In the genomic region with DNA sequence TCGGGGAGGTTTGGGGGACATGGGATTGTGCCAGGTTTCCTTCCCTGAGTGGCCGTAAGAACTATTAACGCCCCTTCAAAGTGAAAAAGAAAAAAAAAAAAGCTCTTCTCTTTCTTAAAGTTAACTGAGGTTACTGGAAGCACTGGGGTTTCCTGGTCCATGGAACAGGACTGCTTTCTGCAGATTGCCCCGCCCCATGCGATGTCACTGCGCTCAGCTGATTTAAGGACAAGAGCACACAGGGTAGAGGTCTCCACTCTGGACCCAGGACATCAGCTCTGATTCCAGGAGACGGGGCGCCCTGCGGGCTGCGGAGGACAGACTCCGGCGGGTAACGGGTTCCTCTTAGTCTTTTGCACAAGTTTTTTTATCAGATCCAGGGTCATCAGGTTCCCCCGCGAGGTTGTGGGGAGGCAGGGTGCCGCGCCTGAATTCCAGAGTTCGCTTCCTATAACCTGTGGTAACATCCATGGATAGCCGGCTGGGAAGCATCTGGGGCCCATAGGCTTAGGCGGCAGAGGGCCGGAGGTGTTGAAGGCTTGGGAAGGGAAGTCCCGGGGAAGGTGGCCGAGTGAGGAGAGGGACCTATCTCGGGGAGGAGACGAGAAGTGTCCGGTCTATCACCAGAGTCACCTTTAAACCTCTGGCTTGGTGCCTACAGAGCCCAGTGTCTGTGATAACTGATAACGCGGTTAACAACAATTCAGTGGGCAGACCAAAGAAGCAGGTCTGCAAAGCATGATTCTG, we compare ENCODE assay signal across 8 mouse cellular contexts. TPM values are rescaled to one million over a fixed set of nuclear protein-coding genes. Genes with fewer than 3 reads are reported as not detected.
DNase-seq lines count a peak whose midpoint lies in the region; ATAC-seq and TF ChIP-seq lines count a peak whose summit lies in the region.

No protein-coding gene starts in this region.

- no peaks in the 10 kb centered on the region for H3K9me3 ChIP-seq in intestine, embryonic 15.5 days
- no peaks in the 10 kb centered on the region for H3K9me3 ChIP-seq in liver, postnatal 0 days (ENCODE audit: low read length)

- H3K27me3 ChIP-seq in intestine, embryonic 15.5 days (replicated peaks): peaks cover 25% of the 10 kb centered on the region
- peaks cover 40% of the 10 kb centered on the region for H3K27me3 ChIP-seq in liver, postnatal 0 days (ENCODE audit: insufficient read depth, low read length)

- H3K4me1 ChIP-seq in intestine, embryonic 15.5 days (replicated peaks): 0 out of 2 replicates have a peak, but pooled peaks cover 2% of the 10 kb centered on the region
- H3K4me1 ChIP-seq in liver, postnatal 0 days (ENCODE audit: insufficient read depth): peaks cover 9% of the 10 kb centered on the region; the same call in 1 of the 2 replicates

- 0 out of 2 replicates have a peak overlapping the region, but pooled peaks have one; percentile 14 for H3K4me3 ChIP-seq in intestine, embryonic 15.5 days (replicated peaks)
- H3K4me3 ChIP-seq in liver, postnatal 0 days (ENCODE audit: low read depth, low read length): peak overlapping the region; percentile 44

- no peak for TF ChIP-seq CTCF in liver, postnatal 0 days (IDR thresholded peaks at IDR 0.05; ENCODE audit: low read depth)

- ATAC-seq in intestine, embryonic 15.5 days: no peak
- peak; percentile 67; the same call in 1 of the 2 replicates for ATAC-seq in liver, postnatal 0 days
- ATAC-seq in neutrophil, adult 5-6 weeks (ENCODE audit: extremely low read depth, insufficient number of reproducible peaks, low FRiP score, poor library complexity, severe bottlenecking): peak; percentile 24; the same call in 1 of the 2 replicates

- H3K9ac ChIP-seq in intestine, embryonic 15.5 days: 0 out of 2 replicates have a peak overlapping the region, but pooled peaks have one; percentile 8
- H3K9ac ChIP-seq in liver, postnatal 0 days (replicated peaks): peak overlapping the region; percentile 33

- intact Hi-C loops in gastrocnemius, postnatal 36 days (cut with DNase I): no loop called here

- no peaks in the 10 kb centered on the region for H3K36me3 ChIP-seq in intestine, embryonic 15.5 days
- H3K36me3 ChIP-seq in liver, postnatal 0 days (replicated peaks; ENCODE audit: insufficient read depth, low read length): no peaks in the 10 kb centered on the region

- no peak overlapping the region for H3K27ac ChIP-seq in intestine, embryonic 15.5 days
- H3K27ac ChIP-seq in liver, postnatal 0 days (ENCODE audit: low read depth): peak overlapping the region; percentile 72

- peak; percentile 44 to 45 for DNase-seq in urinary bladder, adult 18-20 months (ENCODE audit: low spot score in 2 of 2)
- no peak for DNase-seq in urinary bladder, postnatal 4 days (ENCODE audit: low spot score in 2 of 2)
- peak; percentile 66 to 70 for DNase-seq in gastrocnemius, postnatal 36 days
- DNase-seq in liver, postnatal 0 days: peak; percentile 38
- DNase-seq in frontal cortex, postnatal 10 days (ENCODE audit: low spot score in 2 of 2): no peak
- DNase-seq in left cerebral cortex, adult 18-20 months (ENCODE audit: low spot score in 2 of 2): no peak

- WGBS in intestine, embryonic 15.5 days: 6% methylated on average over 28 of the region's 28 CpGs
- 4% methylated on average over 28 of the region's 28 CpGs for WGBS in liver, postnatal 0 days (ENCODE audit: insufficient replicate concordance)

- TF ChIP-seq EP300 in liver, postnatal 0 days (IDR thresholded peaks at IDR 0.05; ENCODE audit: low read depth): no peak

- peak overlapping the region; percentile 21 for H3K4me2 ChIP-seq in intestine, embryonic 15.5 days (replicated peaks)
- peak overlapping the region; percentile 57 for H3K4me2 ChIP-seq in liver, postnatal 0 days (ENCODE audit: low read depth, low read length)

RNA-seq across cellular contexts. Expression of gene Slfn5, which starts 0.9 kb away (rescaled TPM):
- total RNA-seq in gastrocnemius, postnatal 36 days (2021): 10 to 100 TPM; 20.4 to 20.5 TPM
- 1.9 TPM in 2 replicates for polyA plus RNA-seq in intestine, embryonic 15.5 days (2015; fragmentation: Nextera tagmentation; extraction: Ambion mirVana)
- 4.5 and 5.1 TPM in 2 replicates for polyA plus RNA-seq in liver, postnatal 0 days (2015; fragmentation: Nextera tagmentation; extraction: Ambion mirVana)
- 117 and 124 TPM in 2 replicates for total RNA-seq in neutrophil, adult 5-6 weeks (2017)
- 1 to 10 TPM; 2.4 to 4.2 TPM for total RNA-seq in left cerebral cortex, adult 18-20 months (2021)

RNA-seq across cellular contexts. Expression of gene Slfn9, which starts 39.6 kb away (rescaled TPM):
- under 1 TPM; 0.33 to 0.42 TPM for total RNA-seq in gastrocnemius, postnatal 36 days (2021)
- 19.6 and 20.0 TPM in 2 replicates for polyA plus RNA-seq in intestine, embryonic 15.5 days (2015; fragmentation: Nextera tagmentation; extraction: Ambion mirVana)
- 1.8 and 2.2 TPM in 2 replicates for polyA plus RNA-seq in liver, postnatal 0 days (2015; fragmentation: Nextera tagmentation; extraction: Ambion mirVana)
- total RNA-seq in neutrophil, adult 5-6 weeks (2017): 5.5 and 8.0 TPM in 2 replicates
- under 1 TPM; 0.21 to 0.28 TPM for total RNA-seq in left cerebral cortex, adult 18-20 months (2021)

RNA-seq across cellular contexts. Expression of gene Unc45b, which starts 41.7 kb away (rescaled TPM):
- total RNA-seq in gastrocnemius, postnatal 36 days (2021): 100 to 1,000 TPM; 158 to 168 TPM
- polyA plus RNA-seq in intestine, embryonic 15.5 days (2015; fragmentation: Nextera tagmentation; extraction: Ambion mirVana): 1.8 and 2.1 TPM in 2 replicates
- polyA plus RNA-seq in liver, postnatal 0 days (2015; fragmentation: Nextera tagmentation; extraction: Ambion mirVana): 1.6 TPM in 2 replicates
- total RNA-seq in neutrophil, adult 5-6 weeks (2017): not detected in 2 replicates
- 1 to 10 TPM in 1 of 2 experiments, under 1 TPM in 1; 1.00 to 1.5 TPM for total RNA-seq in left cerebral cortex, adult 18-20 months (2021)

RNA-seq across cellular contexts. Expression of gene Nle1, which starts 43.8 kb away (rescaled TPM):
- 10 to 100 TPM in 1 of 2 experiments, 1 to 10 TPM in 1; 9.1 to 10.5 TPM for total RNA-seq in gastrocnemius, postnatal 36 days (2021)
- 29.9 and 31.7 TPM in 2 replicates for polyA plus RNA-seq in intestine, embryonic 15.5 days (2015; fragmentation: Nextera tagmentation; extraction: Ambion mirVana)
- polyA plus RNA-seq in liver, postnatal 0 days (2015; fragmentation: Nextera tagmentation; extraction: Ambion mirVana): 9.1 and 9.2 TPM in 2 replicates
- total RNA-seq in neutrophil, adult 5-6 weeks (2017): 5.6 and 10.7 TPM in 2 replicates
- 10 to 100 TPM; 37.2 to 41.6 TPM for total RNA-seq in left cerebral cortex, adult 18-20 months (2021)

Comparison
In these comparisons a context has a peak if more than half of its experiments do, and no peak if none do; other contexts are left out.
1. DNase-seq: peak in urinary bladder, adult 18-20 months (2 of 2), gastrocnemius, postnatal 36 days (2 of 2) and liver, postnatal 0 days (single experiment); none in urinary bladder, postnatal 4 days (0 of 2), frontal cortex, postnatal 10 days (0 of 2) and left cerebral cortex, adult 18-20 months (0 of 2).
2. RNA of gene Slfn5, which starts 0.9 kb away (total RNA-seq): 117 to 124 TPM in neutrophil, adult 5-6 weeks and 20.4 to 20.5 TPM in gastrocnemius, postnatal 36 days; 2.4 to 4.2 TPM in left cerebral cortex, adult 18-20 months; every median in the first group is over 4 times any median in the second.
3. RNA of gene Unc45b, which starts 41.7 kb away (total RNA-seq): 158 to 168 TPM in gastrocnemius, postnatal 36 days; 1.00 to 1.5 TPM in left cerebral cortex, adult 18-20 months and not detected in neutrophil, adult 5-6 weeks; every median in the first group is over 10 times any median in the second.